Mouse (Mus musculus) cerebellum, adult 2 months (tissue): ENCODE results near the gene Spint5.

ENCODE experiments used
- CTCF ChIP-seq: fragments of 200-500 bp; IDR thresholded peaks from 2 replicates; pipeline ENCODE4 v1.5.1; 2011; ENCODE audit warnings: low read depth, mild to moderate bottlenecking, control low read depth, low read length, moderate library complexity, borderline replicate concordance; ENCODE audit not compliant: insufficient read depth
- POLR2A ChIP-seq: fragments of 200-500 bp; IDR thresholded peaks from 2 replicates; pipeline ENCODE4 v1.6.1; 2011; ENCODE audit warnings: low read length, control low read depth, borderline replicate concordance; ENCODE audit not compliant: insufficient read depth

GRCm38 (mm10) chr2:164715005-164715404 is at the start of gene Spint5:
- TF ChIP-seq CTCF (no peak), POLR2A (no peak)
